9 mouse cellular contexts compared by ENCODE assay signal in genomic region chr11:97338977-97339315, GRCm38 (mm10). TPM values are rescaled to one million over a fixed set of nuclear protein-coding genes. Genes with fewer than 3 reads are reported as not detected.
DNase-seq lines count a peak whose midpoint lies in the region; ATAC-seq and TF ChIP-seq lines count a peak whose summit lies in the region.
"Had no signal": no experiment of that assay in that cellular context is flagged by ENCODE, and none has a peak within 500 bp of the region (broad histone marks: within the 10 kb centered on the region; RNA-seq: fewer than 3 reads in every experiment).

No protein-coding gene starts in this region.

- no peak overlapping the region for H3K27ac ChIP-seq in left cerebral cortex, adult 2 months
- H3K27ac ChIP-seq in embryonic facial prominence, embryonic 14.5 days (replicated peaks; ENCODE audit: low read depth, low read length): peak overlapping the region; percentile 74
- H3K27ac ChIP-seq in midbrain, embryonic 11.5 days (ENCODE audit: low read depth, low read length): no peak overlapping the region
- H3K27ac ChIP-seq in liver, postnatal 0 days (ENCODE audit: low read depth): no peak overlapping the region
- H3K27ac ChIP-seq: midbrain, embryonic 12.5 days had no signal

- no peaks in the 10 kb centered on the region for H3K36me3 ChIP-seq in embryonic facial prominence, embryonic 14.5 days (ENCODE audit: control insufficient read depth, insufficient read depth, low read length)
- no peaks in the 10 kb centered on the region for H3K36me3 ChIP-seq in midbrain, embryonic 11.5 days (ENCODE audit: control insufficient read depth, insufficient read depth, low read length)
- H3K36me3 ChIP-seq in liver, postnatal 0 days (replicated peaks; ENCODE audit: insufficient read depth, low read length): no peaks in the 10 kb centered on the region
- H3K36me3 ChIP-seq: midbrain, embryonic 12.5 days had no signal

- H3K9me3 ChIP-seq in embryonic facial prominence, embryonic 14.5 days (ENCODE audit: control insufficient read depth, low read length): no peaks in the 10 kb centered on the region
- H3K9me3 ChIP-seq in midbrain, embryonic 11.5 days (ENCODE audit: control insufficient read depth, low read length): no peaks in the 10 kb centered on the region
- no peaks in the 10 kb centered on the region for H3K9me3 ChIP-seq in liver, postnatal 0 days (ENCODE audit: low read length)
- H3K9me3 ChIP-seq: midbrain, embryonic 12.5 days had no signal

- no peak for TF ChIP-seq EP300 in liver, postnatal 0 days (IDR thresholded peaks at IDR 0.05; ENCODE audit: low read depth)

- H3K9ac ChIP-seq in embryonic facial prominence, embryonic 14.5 days (ENCODE audit: low read depth, low read length): peak overlapping the region; percentile 26; the same call in 1 of the 2 replicates
- no peak overlapping the region for H3K9ac ChIP-seq in midbrain, embryonic 11.5 days (ENCODE audit: low read length)
- H3K9ac ChIP-seq in liver, postnatal 0 days (replicated peaks): no peak overlapping the region
- H3K9ac ChIP-seq: midbrain, embryonic 12.5 days had no signal

- H3K4me3 ChIP-seq in left cerebral cortex, adult 2 months: no peak overlapping the region
- peak overlapping the region; percentile 16 for H3K4me3 ChIP-seq in embryonic facial prominence, embryonic 14.5 days (ENCODE audit: low read depth, low read length)
- no peak overlapping the region for H3K4me3 ChIP-seq in midbrain, embryonic 11.5 days (ENCODE audit: low read depth, low read length)
- H3K4me3 ChIP-seq in liver, postnatal 0 days (ENCODE audit: low read depth, low read length): no peak overlapping the region
- H3K4me3 ChIP-seq: midbrain, embryonic 12.5 days had no signal

- intact Hi-C loops in left cerebral cortex, adult 2 months (cut with DNase I): no loop called here
- intact Hi-C loops in heart, postnatal 10 days (cut with DNase I): no loop called here

- H3K4me1 ChIP-seq in embryonic facial prominence, embryonic 14.5 days (ENCODE audit: control insufficient read depth, insufficient read depth, low read length): peaks cover 15% of the 10 kb centered on the region
- H3K4me1 ChIP-seq in midbrain, embryonic 11.5 days (ENCODE audit: control insufficient read depth, insufficient read depth, low read length): no peaks in the 10 kb centered on the region
- H3K4me1 ChIP-seq in liver, postnatal 0 days (ENCODE audit: insufficient read depth): peaks cover 4% of the 10 kb centered on the region
- H3K4me1 ChIP-seq: midbrain, embryonic 12.5 days had no signal

- no peak for TF ChIP-seq CTCF in left cerebral cortex, adult 2 months (IDR thresholded peaks at IDR 0.05)
- no peak for TF ChIP-seq CTCF in liver, postnatal 0 days (IDR thresholded peaks at IDR 0.05; ENCODE audit: low read depth)

- peak; percentile 27 to 52 for DNase-seq in left cerebral cortex, adult 2 months (ENCODE audit: extremely low spot score in 1 of 2, low spot score in 2 of 2)
- DNase-seq in left cerebral cortex, adult 8-10 months (ENCODE audit: low spot score in 2 of 2): no peak
- DNase-seq in embryonic facial prominence, embryonic 14.5 days (ENCODE audit: low spot score): peak; percentile 86
- DNase-seq in heart, postnatal 10 days: peak; percentile 77
- peak; percentile 88 to 89 for DNase-seq in kidney, postnatal 25 days
- DNase-seq in midbrain, embryonic 11.5 days (ENCODE audit: low spot score, missing footprints): peak; percentile 73
- DNase-seq in testis, postnatal 10 days (ENCODE audit: low spot score): peak; percentile 88
- no peak for DNase-seq in liver, postnatal 0 days

- ATAC-seq in embryonic facial prominence, embryonic 14.5 days (ENCODE audit: low read depth): peak; percentile 38; the same call in 1 of the 2 replicates
- ATAC-seq in midbrain, embryonic 11.5 days (ENCODE audit: low FRiP score): no peak
- ATAC-seq in liver, postnatal 0 days: no peak

- no peaks in the 10 kb centered on the region for H3K27me3 ChIP-seq in embryonic facial prominence, embryonic 14.5 days (replicated peaks; ENCODE audit: control insufficient read depth, insufficient read depth, low read length)
- peaks cover 4% of the 10 kb centered on the region for H3K27me3 ChIP-seq in midbrain, embryonic 11.5 days (ENCODE audit: control insufficient read depth, insufficient read depth, low read length)
- H3K27me3 ChIP-seq in liver, postnatal 0 days (ENCODE audit: insufficient read depth, low read length): 0 out of 2 replicates have a peak, but pooled peaks cover 3% of the 10 kb centered on the region

- peak overlapping the region; percentile 42 for H3K4me2 ChIP-seq in embryonic facial prominence, embryonic 14.5 days (ENCODE audit: low read depth, low read length)
- no peak overlapping the region for H3K4me2 ChIP-seq in midbrain, embryonic 11.5 days
- H3K4me2 ChIP-seq in liver, postnatal 0 days (ENCODE audit: low read depth, low read length): no peak overlapping the region
- H3K4me2 ChIP-seq: midbrain, embryonic 12.5 days had no signal

- 31% methylated on average over 11 of the region's 17 CpGs for WGBS in embryonic facial prominence, embryonic 14.5 days
- 52% methylated on average over 17 of the region's 17 CpGs for whole genome bisulfite sequencing in midbrain, embryonic 11.5 days
- WGBS in liver, postnatal 0 days (ENCODE audit: insufficient replicate concordance): 51% methylated on average over 17 of the region's 17 CpGs

RNA-seq across cellular contexts. Expression of gene Gpr179, which starts 12.9 kb away (rescaled TPM):
- under 1 TPM; 0.18 to 0.37 TPM for total RNA-seq in left cerebral cortex, adult 2 months (2021)
- total RNA-seq in left cerebral cortex, adult 8-10 months (2022): under 1 TPM; 0.20 to 0.50 (median 0.28) TPM
- polyA plus RNA-seq in embryonic facial prominence, embryonic 14.5 days (2014; fragmentation: Nextera tagmentation; extraction: Ambion mirVana): 0.08 and 0.15 TPM in 2 replicates
- total RNA-seq in heart, postnatal 10 days (2021): under 1 TPM; 0.02 to 0.05 TPM
- 0.03 TPM in 1 of 2 replicates, not detected in the other for polyA plus RNA-seq in midbrain, embryonic 11.5 days (2014; fragmentation: Nextera tagmentation; extraction: Ambion mirVana)
- 0.04 TPM in 1 of 2 replicates, not detected in the other for polyA plus RNA-seq in liver, postnatal 0 days (2015; fragmentation: Nextera tagmentation; extraction: Ambion mirVana)

RNA-seq across cellular contexts. Expression of gene Socs7, which starts 23.4 kb away (rescaled TPM):
- 10 to 100 TPM; 87.2 to 91.9 TPM for total RNA-seq in left cerebral cortex, adult 2 months (2021)
- 10 to 100 TPM; 70.3 to 77.2 (median 75.1) TPM for total RNA-seq in left cerebral cortex, adult 8-10 months (2022)
- polyA plus RNA-seq in embryonic facial prominence, embryonic 14.5 days (2014; fragmentation: Nextera tagmentation; extraction: Ambion mirVana): 3.0 and 3.1 TPM in 2 replicates
- 10 to 100 TPM; 19.9 to 20.2 TPM for total RNA-seq in heart, postnatal 10 days (2021)
- polyA plus RNA-seq in midbrain, embryonic 11.5 days (2014; fragmentation: Nextera tagmentation; extraction: Ambion mirVana): 3.4 and 3.7 TPM in 2 replicates
- polyA plus RNA-seq in liver, postnatal 0 days (2015; fragmentation: Nextera tagmentation; extraction: Ambion mirVana): 0.89 and 0.92 TPM in 2 replicates

RNA-seq across cellular contexts. Expression of gene Mrpl45, which starts 23.4 kb away (rescaled TPM):
- 10 to 100 TPM; 26.4 to 28.2 TPM for total RNA-seq in left cerebral cortex, adult 2 months (2021)
- total RNA-seq in left cerebral cortex, adult 8-10 months (2022): 10 to 100 TPM; 22.5 to 27.2 (median 24.9) TPM
- 35.2 and 37.8 TPM in 2 replicates for polyA plus RNA-seq in embryonic facial prominence, embryonic 14.5 days (2014; fragmentation: Nextera tagmentation; extraction: Ambion mirVana)
- total RNA-seq in heart, postnatal 10 days (2021): 10 to 100 TPM; 44.1 to 51.8 TPM
- polyA plus RNA-seq in midbrain, embryonic 11.5 days (2014; fragmentation: Nextera tagmentation; extraction: Ambion mirVana): 56.6 and 58.9 TPM in 2 replicates
- polyA plus RNA-seq in liver, postnatal 0 days (2015; fragmentation: Nextera tagmentation; extraction: Ambion mirVana): 18.3 and 19.8 TPM in 2 replicates

RNA-seq across cellular contexts. Expression of gene Npepps, which starts 58.5 kb away (rescaled TPM):
- total RNA-seq in left cerebral cortex, adult 2 months (2021): 100 to 1,000 TPM; 142 to 143 TPM
- 100 to 1,000 TPM; 139 to 152 (median 146) TPM for total RNA-seq in left cerebral cortex, adult 8-10 months (2022)
- polyA plus RNA-seq in embryonic facial prominence, embryonic 14.5 days (2014; fragmentation: Nextera tagmentation; extraction: Ambion mirVana): 72.5 and 76.8 TPM in 2 replicates
- 10 to 100 TPM; 64.2 to 71.8 TPM for total RNA-seq in heart, postnatal 10 days (2021)
- 92.6 and 101 TPM in 2 replicates for polyA plus RNA-seq in midbrain, embryonic 11.5 days (2014; fragmentation: Nextera tagmentation; extraction: Ambion mirVana)
- 11.3 and 16.5 TPM in 2 replicates for polyA plus RNA-seq in liver, postnatal 0 days (2015; fragmentation: Nextera tagmentation; extraction: Ambion mirVana)

Comparison
In these comparisons a context has a peak if more than half of its experiments do, and no peak if none do; other contexts are left out.
1. DNase-seq: peak in left cerebral cortex, adult 2 months (2 of 2), embryonic facial prominence, embryonic 14.5 days (single experiment), heart, postnatal 10 days (2 of 2), kidney, postnatal 25 days (2 of 2), midbrain, embryonic 11.5 days (single experiment) and testis, postnatal 10 days (single experiment); none in left cerebral cortex, adult 8-10 months (0 of 2) and liver, postnatal 0 days (single experiment).